Mouse (Mus musculus): ENCODE data around the gene Ankrd13a. TPM values are rescaled to one million over a fixed set of nuclear protein-coding genes. Genes with fewer than 3 reads are reported as not detected.
"Not testable (repeated sequence)": the region's sequence is repeated elsewhere in the genome, so short reads cannot be mapped to it uniquely, and the experiment has no call there.

Ankrd13a gene
- total RNA-seq, 2 experiments from 2014 or later = 30.6 to 35.8 TPM

DNA sequence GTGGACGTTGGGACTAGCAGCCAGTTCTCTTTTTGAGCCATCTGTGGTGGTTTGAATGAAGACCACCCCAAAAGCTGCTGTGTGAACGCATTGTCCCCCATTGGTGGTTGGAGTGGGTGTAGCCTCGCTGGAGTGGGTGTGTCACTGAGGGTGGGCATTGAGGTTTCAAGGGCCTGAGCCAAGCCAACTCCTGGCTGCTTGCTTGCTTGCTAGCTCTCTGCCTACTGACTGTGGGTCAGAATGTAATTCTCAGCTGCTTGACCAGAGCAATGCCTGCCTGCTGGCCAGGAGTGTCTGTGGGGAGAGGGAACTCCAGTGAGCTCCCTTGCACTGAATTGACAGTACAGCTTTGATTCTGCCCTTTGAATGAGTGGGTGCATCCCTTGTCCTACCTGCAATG, 55.3 kb downstream of the Ankrd13a start:
- DNase-seq = no peak

DNA sequence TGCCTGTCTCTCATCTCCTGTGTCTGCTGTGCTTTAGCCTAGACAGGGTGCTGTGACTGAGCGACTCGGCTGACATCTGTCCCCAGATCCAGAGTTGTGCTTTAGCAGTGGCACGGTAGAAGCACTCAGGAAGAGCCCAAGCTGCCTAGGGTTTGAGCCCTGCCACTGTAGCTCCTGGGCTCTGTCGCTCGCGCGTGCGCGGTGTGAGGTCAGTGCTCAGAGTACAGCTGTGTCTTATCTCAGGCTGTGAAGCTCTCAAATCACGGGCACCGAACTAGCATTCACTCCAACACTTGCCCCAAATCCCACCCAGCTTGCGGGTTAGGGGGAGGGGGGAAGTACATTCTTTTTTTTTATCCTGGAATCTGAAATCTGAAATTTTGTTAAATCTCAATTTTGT, 62.4 kb downstream of the Ankrd13a start:
- no peak for DNase-seq

DNA sequence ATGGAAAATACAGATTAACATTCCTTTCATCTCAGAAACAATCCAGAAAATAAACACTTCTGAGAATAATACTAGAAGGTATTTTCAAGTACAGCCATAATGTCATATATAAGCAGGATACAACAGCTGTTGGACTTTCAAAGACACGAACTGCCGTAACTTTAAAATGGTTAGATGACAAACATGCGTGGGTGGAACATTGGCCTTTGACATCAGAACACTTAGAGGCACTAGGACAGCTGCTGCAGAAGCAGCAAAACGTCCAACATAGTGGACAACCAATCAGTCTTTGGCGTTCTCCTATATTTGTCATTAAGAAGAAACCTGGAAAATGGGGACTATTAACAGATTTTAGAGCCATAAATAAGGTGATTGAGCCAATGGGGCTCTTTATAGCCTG, 66.0 kb downstream of the Ankrd13a start:
- not testable (repeated sequence) for DNase-seq

DNA sequence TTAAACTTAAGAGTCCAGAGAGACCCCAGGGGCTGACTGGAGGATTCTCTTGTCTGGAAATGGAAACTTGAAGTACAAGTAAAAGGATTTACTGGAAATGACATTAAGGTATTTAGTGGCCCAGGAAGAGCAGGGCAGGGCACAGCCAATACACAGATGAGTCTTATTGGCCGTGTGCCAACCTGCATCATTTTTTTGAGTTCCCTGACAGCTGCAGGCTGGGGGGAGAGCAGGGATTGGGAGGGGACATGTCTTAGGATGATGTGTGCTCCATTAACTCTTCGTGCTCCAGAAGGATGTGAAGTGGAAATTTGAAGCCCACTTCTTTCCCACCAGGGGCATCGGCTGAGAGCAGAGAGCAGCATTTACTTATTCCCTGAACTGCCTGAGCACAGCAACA, 67.7 kb downstream of the Ankrd13a start:
- not testable (repeated sequence) for DNase-seq

DNA sequence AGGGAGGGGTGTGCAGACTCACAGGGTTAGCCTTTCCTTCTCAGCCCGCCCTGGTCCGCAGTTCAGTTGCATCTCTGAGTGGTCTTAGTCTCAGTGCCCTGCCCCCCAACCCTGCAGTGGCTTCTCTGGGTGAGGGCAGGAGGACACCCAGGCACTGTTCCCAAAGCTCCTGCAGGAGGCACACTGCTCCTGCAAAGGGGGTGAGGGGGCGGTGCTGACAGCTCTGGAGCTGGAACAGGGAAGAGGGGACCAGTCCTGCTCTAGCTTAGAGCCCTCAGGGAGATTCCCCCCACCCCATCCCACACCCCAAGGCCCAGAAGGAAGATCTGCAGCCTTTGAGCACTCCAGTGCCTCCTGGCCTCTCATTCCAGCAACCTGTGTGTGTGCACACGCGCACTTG, 68.2 kb downstream of the Ankrd13a start:
- DNase-seq = no peak

DNA sequence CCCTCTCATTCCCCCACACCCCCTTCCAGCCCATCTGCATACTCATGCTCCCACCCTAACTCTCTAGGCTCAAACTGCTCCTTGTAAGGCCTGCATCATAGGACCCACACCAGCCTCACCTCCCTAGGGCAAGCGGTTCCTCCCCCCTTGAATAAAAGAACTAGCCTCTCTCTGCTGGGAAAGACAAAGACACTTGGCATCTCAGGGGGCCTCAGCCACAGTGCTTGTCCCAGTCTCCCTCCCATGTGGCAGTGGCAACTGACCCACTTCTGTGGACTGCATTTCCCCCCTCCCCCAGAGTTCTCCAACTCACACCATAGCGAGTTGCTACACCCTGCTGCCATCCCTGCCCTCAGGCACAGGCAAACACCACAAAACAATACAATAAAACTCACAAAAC, 69.9 kb downstream of the Ankrd13a start:
- DNase-seq = not testable (repeated sequence)

DNA sequence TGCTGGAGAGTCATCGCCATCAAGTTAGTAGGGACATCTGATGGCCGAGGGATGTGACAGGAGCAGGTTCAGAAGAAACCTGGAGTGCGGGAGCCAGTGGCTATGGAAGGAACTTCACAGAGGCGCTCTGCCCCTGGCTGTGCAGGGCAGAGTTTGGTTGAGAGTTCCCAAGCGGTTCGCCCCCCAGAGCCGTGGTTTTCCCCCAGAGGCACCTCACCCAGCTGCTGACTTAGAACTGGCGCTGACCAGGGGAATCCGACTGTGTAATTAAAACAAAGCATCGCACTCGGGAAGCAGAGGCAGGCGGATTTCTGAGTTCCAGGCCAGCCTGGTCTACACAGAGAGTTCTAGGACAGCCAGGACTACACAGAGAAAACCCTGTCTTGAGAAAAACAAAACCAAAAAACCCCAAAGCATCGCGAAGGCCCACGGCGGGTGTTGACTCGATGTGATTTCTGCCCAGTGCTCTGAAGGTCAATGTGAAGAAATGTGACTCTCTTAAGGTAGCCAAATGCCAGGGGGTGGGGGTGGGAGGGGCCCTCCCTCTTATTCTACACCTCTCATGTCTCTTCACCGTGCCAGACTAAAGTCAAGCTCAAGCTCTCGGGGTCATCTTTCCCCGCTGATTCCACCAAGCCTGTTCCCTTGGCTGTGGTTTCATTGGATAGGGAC, 77.2 kb downstream of the Ankrd13a start:
- no peak for DNase-seq

DNA sequence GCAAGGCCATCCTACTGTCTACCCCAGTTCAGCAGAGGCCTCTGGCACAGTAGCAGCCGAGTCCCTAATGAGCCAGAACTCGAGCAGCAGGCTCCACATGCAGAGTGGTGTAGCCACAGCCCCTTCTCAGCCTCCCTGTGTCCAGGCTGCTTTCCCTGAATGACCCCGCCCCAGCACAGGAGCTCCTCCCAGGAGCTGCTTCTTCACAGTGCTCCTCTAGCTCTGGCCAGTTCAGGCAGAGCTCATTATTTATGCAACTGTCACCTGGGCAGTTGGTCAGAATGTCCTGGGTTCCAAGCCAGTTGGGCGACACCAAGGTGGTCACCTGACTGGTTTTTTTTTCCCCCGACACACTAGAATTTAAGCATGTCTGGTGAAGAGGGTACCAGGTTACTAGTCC, 78.9 kb downstream of the Ankrd13a start, which contains the start of gene 4930519G04Rik:
Gene 4930519G04Rik (plus strand): TSS at position 301 of the 400 bp plus-strand sequence.
- DNase-seq = not testable (repeated sequence)

Small RNA genes within 50 kb of the gene (microRNA-seq; reads per million reads assigned to microRNA genes)
- gene Mir6240 = 15.6 to 21.1 reads per million in 2 experiments

Other genes starting within 250 kb of the Ankrd13a start
- gene Fam222a, start 206.7 kb upstream of the Ankrd13a start, total RNA-seq (2021) = 1 to 10 TPM; 2.6 to 3.3 TPM
- 1 to 10 TPM; 5.0 to 6.4 TPM for gene Trpv4, start 116.3 kb upstream of the Ankrd13a start, total RNA-seq (2021)
- gene Gltp, start 83.7 kb upstream of the Ankrd13a start, total RNA-seq (2021) = 10 to 100 TPM; 16.9 to 20.0 TPM
- 1 to 10 TPM; 4.1 to 4.6 TPM for gene Tchp, start 66.9 kb upstream of the Ankrd13a start, total RNA-seq (2021)
- 10 to 100 TPM; 20.7 to 26.7 TPM for gene Git2, start 840 bp downstream of the Ankrd13a start, total RNA-seq (2021)
- gene 1500011B03Rik, start 48.8 kb downstream of the Ankrd13a start, total RNA-seq (2021) = 1 to 10 TPM; 4.0 to 4.5 TPM
- gene 4930519G04Rik, start 79.0 kb downstream of the Ankrd13a start, total RNA-seq (2021) = not detected
- not detected for gene Gm9936, start 84.0 kb downstream of the Ankrd13a start, total RNA-seq (2021)
- 1 to 10 TPM; 5.0 TPM for gene Oasl2, start 122.3 kb downstream of the Ankrd13a start, total RNA-seq (2021)
- gene Oasl1, start 148.6 kb downstream of the Ankrd13a start, total RNA-seq (2021) = under 1 TPM; 0.39 to 0.82 TPM
- gene 2210016L21Rik, start 167.5 kb downstream of the Ankrd13a start, total RNA-seq (2021) = 10 to 100 TPM; 25.3 to 28.0 TPM
- gene Hnf1a, start 196.4 kb downstream of the Ankrd13a start, total RNA-seq (2021) = not detected
- 10 to 100 TPM; 30.1 to 32.2 TPM for gene Sppl3, start 236.5 kb downstream of the Ankrd13a start, total RNA-seq (2021)

Measured in heart, adult 18-20 months (tissue).